Mouse (Mus musculus) heart, adult 2 months (tissue): Measurements from ENCODE around the gene Gan.

Source experiments
- CTCF ChIP-seq: fragments of 200-600 bp; IDR thresholded peaks from 2 replicates; pipeline ENCODE4 v1.8.1; 2022; ENCODE audit warnings: antibody characterized with exemption, mild to moderate bottlenecking, moderate library complexity
- POLR2A ChIP-seq: fragments of 200-500 bp; IDR thresholded peaks from 2 replicates; pipeline ENCODE4 v1.6.1; 2011; ENCODE audit warnings: mild to moderate bottlenecking, low read depth, low read length, control low read depth; ENCODE audit not compliant: insufficient read depth

GRCm38 (mm10) chr8:117262685-117263084, 104.8 kb downstream of the Gan start:
- no peak for TF ChIP-seq CTCF
- TF ChIP-seq POLR2A: no peak
